8 mouse cellular contexts compared by ENCODE assay signal in the genomic region with DNA sequence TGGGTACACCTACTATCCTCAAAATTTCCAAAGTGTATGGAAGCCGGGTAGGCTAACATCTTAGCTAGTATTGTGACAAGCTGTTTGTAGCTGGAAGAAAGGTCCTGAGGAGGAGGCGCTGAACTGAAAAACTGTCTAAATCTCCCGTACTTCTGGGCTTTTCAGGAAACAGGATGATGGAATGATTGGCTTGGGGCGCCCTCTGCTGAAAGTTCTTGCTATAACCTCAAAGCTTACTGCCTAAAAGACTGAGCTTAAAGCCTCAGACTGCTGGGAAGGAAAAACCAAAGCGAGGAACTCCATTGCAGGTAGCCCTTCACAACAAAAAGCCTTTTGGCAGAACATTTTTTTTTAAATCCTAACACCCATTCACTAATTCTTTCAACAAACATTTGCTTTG.
DNase-seq lines count a peak whose midpoint lies in the region; TF ChIP-seq lines count a peak whose summit lies in the region.
"Had no signal": no experiment of that assay in that cellular context is flagged by ENCODE, and none has a peak within 500 bp of the region (broad histone marks: within the 10 kb centered on the region; RNA-seq: fewer than 3 reads in every experiment).

No protein-coding gene starts in this region.

- peak; percentile 83 for DNase-seq in adipocyte (ENCODE audit: low spot score)
- DNase-seq in embryo, embryonic 10.5 days (ENCODE audit: low spot score): peak; percentile 87
- peak; percentile 9 to 31 for DNase-seq in heart, adult 9 months (ENCODE audit: low spot score in 2 of 2)
- DNase-seq in layer of hippocampus, adult 9-10 months (ENCODE audit: low spot score): peak; percentile 65
- peak; percentile 84 for DNase-seq in lung, postnatal 36 days
- peak; percentile 47 for DNase-seq in splenic B cell, adult 2 months (ENCODE audit: low read depth, low spot score)

- no peak overlapping the region for H3K4me3 ChIP-seq in E14TG2a.4 (replicated peaks; ENCODE audit: low read length)
- H3K4me3 ChIP-seq: limb, embryonic 15.5 days had no signal

- H3K27me3 ChIP-seq in E14TG2a.4 (ENCODE audit: insufficient read depth, low read length): no peaks in the 10 kb centered on the region
- H3K27me3 ChIP-seq in splenic B cell, adult 2 months (ENCODE audit: control insufficient read depth, insufficient read depth, low read length, poor library complexity, severe bottlenecking): no peaks in the 10 kb centered on the region
- H3K27me3 ChIP-seq: limb, embryonic 15.5 days had no signal

- TF ChIP-seq CTCF in E14TG2a.4 (conservative IDR thresholded peaks at IDR 0.05; ENCODE audit: low read length): peak; percentile 28; the same call in 1 of the 2 replicates

- no peaks in the 10 kb centered on the region for H3K4me1 ChIP-seq in E14TG2a.4 (replicated peaks; ENCODE audit: low read depth, low read length)
- H3K4me1 ChIP-seq: limb, embryonic 15.5 days had no signal

- no peaks in the 10 kb centered on the region for H3K36me3 ChIP-seq in E14TG2a.4 (ENCODE audit: insufficient read depth, low read length)
- no peaks in the 10 kb centered on the region for H3K36me3 ChIP-seq in splenic B cell, adult 2 months (ENCODE audit: control insufficient read depth, insufficient read depth, low read length, poor library complexity, severe bottlenecking)
- H3K36me3 ChIP-seq: limb, embryonic 15.5 days had no signal

- no peaks in the 10 kb centered on the region for H3K9me3 ChIP-seq in E14TG2a.4 (ENCODE audit: low read length)
- H3K9me3 ChIP-seq: limb, embryonic 15.5 days had no signal

Comparison
In these comparisons a context has a peak if more than half of its experiments do, and no peak if none do; other contexts are left out.
1. DNase-seq: peak in every context shown above with its lines; median percentile 87 in embryo, embryonic 10.5 days; 84 in lung, postnatal 36 days; 83 in adipocyte; 65 in layer of hippocampus, adult 9-10 months; 47 in splenic B cell, adult 2 months; 20 in heart, adult 9 months.